Mouse (Mus musculus) heart, embryonic 10.5 days (tissue): ENCODE results near the gene Map4k5. TPM values are rescaled to one million over a fixed set of nuclear protein-coding genes. Genes with fewer than 3 reads are reported as not detected.
A peak's percentile ranks its signal among the peaks of the same experiment; 100 is the strongest.

Experiments
- DNase-seq: peaks from one replicate; pipeline ENCODE4 v3.0.0-alpha.2; 2017; ENCODE audit warnings: low spot score
- H3K27ac ChIP-seq: fragments of 300-500 bp; sonication (generic); 2 replicates; pipeline ENCODE4 v1.5.1; 2016; ENCODE audit warnings: mild to moderate bottlenecking
- H3K27me3 ChIP-seq: fragments of 300-500 bp; sonication (generic); 2 replicates; pipeline ENCODE4 v1.6.1; 2016; ENCODE audit warnings: mild to moderate bottlenecking; ENCODE audit not compliant: poor library complexity, insufficient read depth, severe bottlenecking
- H3K36me3 ChIP-seq: fragments of 300-500 bp; sonication (generic); 2 replicates; pipeline ENCODE4 v1.6.1; 2016; ENCODE audit warnings: mild to moderate bottlenecking, moderate library complexity
- H3K4me1 ChIP-seq: fragments of 300-500 bp; sonication (generic); 2 replicates; pipeline ENCODE4 v1.6.1; 2016; ENCODE audit warnings: mild to moderate bottlenecking
- H3K4me3 ChIP-seq: fragments of 300-500 bp; sonication (generic); 2 replicates; pipeline ENCODE4 v1.5.1; 2016; ENCODE audit warnings: mild to moderate bottlenecking, moderate library complexity
- H3K9me3 ChIP-seq: fragments of 300-500 bp; sonication (generic); 2 replicates; pipeline ENCODE4 v1.6.1; 2016; ENCODE audit warnings: mild to moderate bottlenecking, moderate library complexity
- whole genome bisulfite sequencing: fragments of 180-500 bp; shearing (Covaris S2); methylation state at CpG from one replicate; pipeline ENCODE4 v1.1.7; 2016; 5-methylcytosine and 5-hydroxymethylcytosine counted together
- polyA plus RNA-seq: library from polyadenylated mRNA; unstranded; fragments of >200 nt; fragmentation: Nextera tagmentation; extraction: Ambion mirVana; gene quantifications from 2 replicates; pipeline ENCODE4 v1.2.1, GENCODE M21; 2016

The Map4k5 gene
- polyA plus RNA-seq, 1 experiment from 2014 or later: 32.3 TPM

- 85% methylated on average over 11 of the region's 11 CpGs for WGBS
- no peaks in the 10 kb centered on the region for H3K27me3 ChIP-seq
- no peak for DNase-seq
- H3K36me3 ChIP-seq: peaks cover 52% of the 10 kb centered on the region
- no peak overlapping the region for H3K4me3 ChIP-seq
- no peaks in the 10 kb centered on the region for H3K9me3 ChIP-seq
- no peak overlapping the region for H3K27ac ChIP-seq
- peaks cover 3% of the 10 kb centered on the region; the same call in 1 of the 2 replicates for H3K4me1 ChIP-seq
Observed at GRCm38 (mm10) chr12:69853387-69853786, 39.6 kb downstream of the Map4k5 start.

- DNase-seq: no peak
- H3K4me3 ChIP-seq: no peak overlapping the region
- WGBS: 86% methylated on average over 9 of the region's 9 CpGs
- no peaks in the 10 kb centered on the region for H3K27me3 ChIP-seq
- no peak overlapping the region for H3K27ac ChIP-seq
- H3K36me3 ChIP-seq: peaks cover 57% of the 10 kb centered on the region
- no peaks in the 10 kb centered on the region for H3K4me1 ChIP-seq
- H3K9me3 ChIP-seq: no peaks in the 10 kb centered on the region
Observed at GRCm38 (mm10) chr12:69852288-69852687, 40.7 kb downstream of the Map4k5 start.

- Histone ChIP-seq H3K27ac (no peak overlapping the region), H3K36me3 (peaks cover 77% of the 10 kb centered on the region), H3K4me1 (no peaks in the 10 kb centered on the region), H3K9me3 (no peaks in the 10 kb centered on the region), H3K4me3 (no peak overlapping the region), H3K27me3 (no peaks in the 10 kb centered on the region)
- WGBS: 79% methylated on average over 12 of the region's 12 CpGs
- DNase-seq: no peak
Observed at GRCm38 (mm10) chr12:69848083-69848878, 44.7 kb downstream of the Map4k5 start.

GRCm38 (mm10) chr12:69846499-69846898 is 46.5 kb downstream of the Map4k5 start:
- H3K4me3 ChIP-seq: no peak overlapping the region
- no peaks in the 10 kb centered on the region for H3K4me1 ChIP-seq
- no peaks in the 10 kb centered on the region for H3K27me3 ChIP-seq
- DNase-seq: no peak
- 87% methylated on average over 9 of the region's 9 CpGs for WGBS
- H3K36me3 ChIP-seq: peaks cover 77% of the 10 kb centered on the region
- H3K9me3 ChIP-seq: no peaks in the 10 kb centered on the region
- no peak overlapping the region for H3K27ac ChIP-seq

GRCm38 (mm10) chr12:69845722-69846121 is 47.3 kb downstream of the Map4k5 start:
- no peak for DNase-seq
- Histone ChIP-seq H3K36me3 (peaks cover 77% of the 10 kb centered on the region), H3K4me3 (no peak overlapping the region), H3K9me3 (no peaks in the 10 kb centered on the region), H3K27me3 (no peaks in the 10 kb centered on the region), H3K27ac (no peak overlapping the region), H3K4me1 (no peaks in the 10 kb centered on the region)
- WGBS: 87% methylated on average over 9 of the region's 9 CpGs

GRCm38 (mm10) chr12:69843531-69844445 is 49.2 kb downstream of the Map4k5 start:
- no peak for DNase-seq
- H3K27me3 ChIP-seq: no peaks in the 10 kb centered on the region
- no peaks in the 10 kb centered on the region for H3K9me3 ChIP-seq
- no peak overlapping the region for H3K4me3 ChIP-seq
- 79% methylated on average over 19 of the region's 19 CpGs for WGBS
- no peak overlapping the region for H3K27ac ChIP-seq
- H3K4me1 ChIP-seq: no peaks in the 10 kb centered on the region
- peaks cover 80% of the 10 kb centered on the region for H3K36me3 ChIP-seq

- no peak overlapping the region for H3K27ac ChIP-seq
- DNase-seq: no peak
- no peaks in the 10 kb centered on the region for H3K4me1 ChIP-seq
- WGBS: 80% methylated on average over 11 of the region's 11 CpGs
- H3K9me3 ChIP-seq: no peaks in the 10 kb centered on the region
- H3K4me3 ChIP-seq: no peak overlapping the region
- H3K36me3 ChIP-seq: peaks cover 69% of the 10 kb centered on the region
- no peaks in the 10 kb centered on the region for H3K27me3 ChIP-seq
Observed at GRCm38 (mm10) chr12:69838376-69838775, 54.6 kb downstream of the Map4k5 start.

- Histone ChIP-seq H3K4me3 (no peak overlapping the region), H3K9me3 (no peaks in the 10 kb centered on the region), H3K36me3 (peaks cover 60% of the 10 kb centered on the region), H3K27ac (no peak overlapping the region), H3K27me3 (no peaks in the 10 kb centered on the region), H3K4me1 (peaks cover 1% of the 10 kb centered on the region; the same call in 1 of the 2 replicates)
- 85% methylated on average over 12 of the region's 12 CpGs for WGBS
- no peak for DNase-seq
Observed at GRCm38 (mm10) chr12:69833982-69834604, 58.9 kb downstream of the Map4k5 start.

GRCm38 (mm10) chr12:69831239-69831910 is 61.6 kb downstream of the Map4k5 start:
- H3K27me3 ChIP-seq: no peaks in the 10 kb centered on the region
- H3K4me1 ChIP-seq: peaks cover 12% of the 10 kb centered on the region
- DNase-seq: no peak
- WGBS: 92% methylated on average over 9 of the region's 9 CpGs
- H3K27ac ChIP-seq: no peak overlapping the region
- H3K9me3 ChIP-seq: no peaks in the 10 kb centered on the region
- no peak overlapping the region for H3K4me3 ChIP-seq
- H3K36me3 ChIP-seq: peaks cover 70% of the 10 kb centered on the region

GRCm38 (mm10) chr12:69828214-69828613 is 64.8 kb downstream of the Map4k5 start:
- H3K4me1 ChIP-seq: peaks cover 12% of the 10 kb centered on the region
- WGBS: 55% methylated on average over 2 of the region's 2 CpGs
- peaks cover 72% of the 10 kb centered on the region for H3K36me3 ChIP-seq
- H3K4me3 ChIP-seq: no peak overlapping the region
- H3K9me3 ChIP-seq: no peaks in the 10 kb centered on the region
- no peaks in the 10 kb centered on the region for H3K27me3 ChIP-seq
- peak overlapping the region; percentile 18; the same call in 1 of the 2 replicates for H3K27ac ChIP-seq
- DNase-seq: no peak

GRCm38 (mm10) chr12:69824881-69825597 is 68.0 kb downstream of the Map4k5 start:
- H3K9me3 ChIP-seq: no peaks in the 10 kb centered on the region
- peaks cover 85% of the 10 kb centered on the region for H3K36me3 ChIP-seq
- no peak overlapping the region for H3K27ac ChIP-seq
- H3K4me1 ChIP-seq: peaks cover 12% of the 10 kb centered on the region
- DNase-seq: no peak
- H3K4me3 ChIP-seq: no peak overlapping the region
- no peaks in the 10 kb centered on the region for H3K27me3 ChIP-seq
- WGBS: 83% methylated on average over 9 of the region's 9 CpGs

GRCm38 (mm10) chr12:69814272-69814671 is 78.7 kb downstream of the Map4k5 start:
- peak overlapping the region; percentile 54; the same call in 1 of the 2 replicates for H3K27ac ChIP-seq
- DNase-seq: peak; percentile 82
- peaks cover 29% of the 10 kb centered on the region for H3K4me1 ChIP-seq
- no peak overlapping the region for H3K4me3 ChIP-seq
- no peaks in the 10 kb centered on the region for H3K27me3 ChIP-seq
- peaks cover 64% of the 10 kb centered on the region for H3K36me3 ChIP-seq
- 31% methylated on average over 6 of the region's 6 CpGs for WGBS
- no peaks in the 10 kb centered on the region for H3K9me3 ChIP-seq
